Mouse (Mus musculus): ENCODE measurements around the gene Spata21. TPM values are rescaled to one million over a fixed set of nuclear protein-coding genes. Genes with fewer than 3 reads are reported as not detected.

Spata21 gene
- 0.66 TPM for polyA plus RNA-seq (2017; shearing (Covaris generic))

DNA sequence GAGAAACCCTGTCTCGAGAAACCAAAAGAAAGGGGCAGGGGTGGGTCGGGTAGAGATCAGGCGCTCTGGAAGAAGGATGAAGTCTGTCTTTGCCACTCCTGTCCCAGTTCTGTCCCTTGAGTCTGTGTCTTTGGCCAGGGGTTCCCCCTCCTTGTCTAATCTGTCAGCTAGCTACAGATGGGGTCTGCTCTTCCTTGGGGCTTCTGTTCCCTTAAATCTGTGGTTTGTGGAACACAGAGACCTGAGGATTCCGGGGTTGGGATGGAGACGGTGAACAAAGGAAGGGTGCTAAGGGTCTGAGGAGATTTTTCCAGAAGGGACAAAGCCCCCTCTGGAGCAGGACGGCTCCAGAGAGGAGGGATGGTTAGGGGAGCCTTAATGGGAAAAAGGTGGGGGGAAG lies at the start of gene Spata21:
Spata21 (plus strand) TSS at position 301 of the 400 bp plus-strand sequence.

DNA sequence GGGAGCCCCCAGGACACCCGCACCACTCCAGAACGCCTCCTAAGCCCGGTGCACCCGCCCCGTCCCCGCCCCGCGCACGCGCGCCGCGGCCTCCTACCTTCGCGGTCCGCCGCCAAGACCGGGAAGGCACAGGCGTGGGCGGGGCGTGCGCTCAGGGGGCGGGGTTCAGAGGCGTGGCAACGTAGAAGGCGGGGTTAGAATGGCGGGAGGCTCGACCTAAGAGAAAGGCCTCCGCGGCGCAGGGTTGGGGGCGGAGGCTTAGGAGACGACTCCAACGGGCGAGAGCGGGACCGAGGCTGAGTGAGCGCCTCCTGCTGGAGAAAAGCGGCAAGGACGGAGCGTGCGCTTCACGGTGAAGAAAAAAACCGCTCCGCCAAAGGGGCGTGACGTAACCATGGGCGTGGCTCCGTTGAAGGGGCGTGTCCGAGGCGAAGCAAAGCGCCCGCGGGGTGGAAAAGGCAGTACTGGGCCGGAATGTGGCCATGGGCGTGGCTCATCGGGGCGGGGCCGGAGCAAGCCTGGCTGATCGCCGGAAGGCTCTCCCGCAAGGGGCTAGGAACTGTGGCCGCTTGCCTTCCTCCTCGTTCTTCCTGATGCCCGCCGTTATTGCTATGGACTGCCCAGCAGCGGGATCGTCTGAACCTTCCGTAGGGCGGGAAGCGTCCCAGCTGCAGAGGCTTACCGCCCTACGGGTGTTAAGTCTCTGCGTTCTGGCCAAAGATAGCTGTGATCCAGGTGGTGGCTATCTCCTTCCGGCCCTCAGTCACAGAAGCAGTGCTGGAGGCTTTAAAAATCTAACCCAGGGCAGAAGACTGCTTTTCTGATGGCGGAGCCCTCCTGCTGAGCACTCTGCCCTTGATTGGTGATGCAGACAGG lies 27.5 kb upstream of the Spata21 start, which contains the start of gene Crocc:
Crocc (minus strand) TSS at position 125 of the 876 bp plus-strand sequence.

DNA sequence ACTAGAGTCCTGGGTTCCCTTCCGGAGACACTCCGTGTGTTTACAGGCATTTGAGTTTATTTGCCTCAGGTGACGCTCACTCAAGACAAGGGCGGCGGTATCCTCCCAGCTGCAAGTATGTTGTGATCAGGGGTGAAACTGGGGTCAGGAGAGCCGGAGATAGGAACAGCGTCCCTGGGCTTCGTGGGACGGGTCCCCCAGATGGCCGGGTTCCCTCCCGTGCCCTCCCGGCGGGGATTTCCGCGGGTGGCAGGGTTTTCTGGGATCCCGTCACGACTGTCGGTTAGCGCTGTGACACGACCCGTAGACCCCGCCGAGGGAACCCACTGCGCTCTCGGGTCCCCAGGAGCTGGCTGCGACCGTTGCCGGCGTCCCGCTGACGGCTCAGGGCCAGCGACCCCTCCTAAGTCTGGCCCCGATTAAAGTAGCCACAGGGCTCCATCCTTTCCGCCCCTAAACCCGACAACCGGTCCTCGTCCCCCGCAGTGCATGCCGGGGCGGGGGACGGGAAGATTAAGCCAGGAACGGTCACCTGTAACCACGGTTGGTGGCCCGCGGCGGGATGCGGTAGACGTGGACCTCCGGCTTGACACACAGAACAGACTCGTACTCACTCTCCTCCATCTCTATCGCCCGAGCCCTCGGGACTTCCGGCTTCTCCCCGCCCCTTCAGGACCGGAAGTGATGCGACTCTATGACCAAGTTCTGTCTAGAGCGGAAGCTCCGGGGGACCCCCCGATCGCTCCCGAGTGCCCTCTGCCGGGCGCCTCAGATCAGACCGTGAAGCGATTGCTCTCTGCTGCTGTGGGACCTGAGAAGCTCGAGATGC lies 10.2 kb upstream of the Spata21 start, which contains the start of gene Necap2:
Necap2 (minus strand) TSS at position 677 of the 829 bp plus-strand sequence.

DNA sequence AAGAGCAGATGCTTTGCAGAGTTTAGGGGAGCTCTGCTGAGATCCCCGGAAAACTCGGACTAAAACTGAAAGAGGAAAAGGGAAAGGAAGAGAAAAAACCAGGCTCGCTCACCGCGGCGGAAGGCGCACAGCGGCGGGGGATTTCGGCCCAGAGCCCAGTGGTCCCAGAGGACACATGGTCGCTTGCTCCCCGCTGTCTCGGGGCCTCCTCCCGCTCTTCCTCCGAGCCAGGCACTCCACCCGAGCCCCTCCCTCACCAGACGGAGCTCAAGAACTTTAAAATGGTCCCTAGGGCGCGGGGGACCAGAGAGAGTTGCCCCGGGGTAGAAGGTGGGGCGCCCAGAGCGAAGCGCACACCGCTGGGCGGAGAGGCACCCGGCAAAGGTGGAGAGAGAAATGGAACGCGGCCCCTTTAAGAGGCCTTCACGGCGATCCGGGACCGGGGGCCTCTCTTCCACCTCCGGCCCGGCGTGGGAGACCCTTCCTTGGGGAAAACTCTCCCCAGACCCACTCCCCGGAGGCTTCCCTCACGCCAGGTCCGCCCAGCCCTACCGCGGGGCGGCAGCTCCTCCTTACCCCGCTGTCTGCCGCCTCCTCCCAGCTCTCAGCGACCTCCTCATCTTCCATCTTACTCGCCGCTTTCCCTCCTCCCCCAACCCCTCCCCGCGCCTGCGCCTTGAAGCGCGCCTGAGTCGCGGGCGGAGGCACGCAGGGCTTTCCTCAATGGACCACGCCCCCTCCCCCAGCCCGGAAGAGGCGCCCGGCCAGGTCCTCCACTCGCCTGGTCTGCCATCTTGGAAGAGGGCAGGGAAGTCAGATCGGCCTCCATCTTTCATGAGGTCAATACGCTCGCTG lies 51.2 kb downstream of the Spata21 start, which contains the start of gene Szrd1:
Szrd1 (minus strand) TSS at position 660 of the 855 bp plus-strand sequence.

DNA sequence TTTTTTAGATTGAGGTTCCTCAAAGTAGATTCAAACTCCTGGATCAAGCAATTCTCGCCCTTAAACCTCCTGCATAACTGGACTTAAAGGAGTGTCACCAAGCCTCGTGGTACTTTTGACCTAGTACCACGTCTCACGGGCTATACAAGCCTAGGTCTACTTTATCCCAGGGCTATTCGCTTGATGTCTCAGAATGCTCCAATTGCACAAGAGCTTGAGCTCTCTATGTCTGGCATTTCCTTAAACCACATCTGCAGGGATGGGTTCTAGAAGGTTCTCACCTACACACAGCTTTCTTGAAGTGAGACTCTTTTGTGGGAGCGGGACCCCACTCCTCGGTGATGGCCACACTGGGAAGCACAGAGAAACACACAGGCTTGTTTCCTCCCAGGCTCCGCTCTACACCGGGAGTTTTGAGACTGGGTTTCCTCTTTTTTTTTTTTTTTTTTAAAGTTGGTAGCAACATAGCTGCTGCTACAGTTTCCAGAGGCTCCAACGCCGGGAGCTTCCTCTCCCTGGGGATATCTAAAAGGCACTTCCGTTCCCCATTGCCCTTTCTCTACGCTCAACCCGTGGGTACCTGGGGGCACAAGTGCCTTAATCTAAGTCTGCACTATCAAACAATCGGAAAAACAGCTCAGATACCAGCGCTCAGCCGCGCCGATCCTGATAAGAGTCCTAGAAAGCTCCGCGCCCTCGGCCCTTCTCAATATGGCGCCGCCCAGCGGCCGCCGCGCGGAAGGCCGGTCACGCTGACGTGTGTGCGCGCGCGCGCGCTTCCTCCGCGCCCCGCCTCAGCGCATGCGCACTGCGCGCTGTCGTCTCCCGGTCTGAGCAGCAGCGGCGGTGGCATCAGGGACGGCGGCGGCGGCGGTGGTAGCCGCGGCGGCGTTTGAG lies 59.2 kb downstream of the Spata21 start, which contains the start of gene Fbxo42:
Fbxo42 (plus strand) TSS at position 802 of the 897 bp plus-strand sequence.

Other genes with a start within 250 kb of the Spata21 start
- gene Padi1, start 242.6 kb upstream of the Spata21 start, polyA plus RNA-seq (2017; shearing (Covaris generic)) = 0.42 TPM
- gene Padi2, start 182.0 kb upstream of the Spata21 start, polyA plus RNA-seq (2017; shearing (Covaris generic)) = 20.6 TPM
- 331 TPM for gene Sdhb, start 127.1 kb upstream of the Spata21 start, polyA plus RNA-seq (2017; shearing (Covaris generic))
- 6.6 TPM for gene Atp13a2, start 101.5 kb upstream of the Spata21 start, polyA plus RNA-seq (2017; shearing (Covaris generic))
- not detected for gene Mfap2, start 77.9 kb upstream of the Spata21 start, polyA plus RNA-seq (2017; shearing (Covaris generic))
- 0.50 TPM for gene Crocc, start 27.8 kb upstream of the Spata21 start, polyA plus RNA-seq (2017; shearing (Covaris generic))
- 168 TPM for gene Necap2, start 10.0 kb upstream of the Spata21 start, polyA plus RNA-seq (2017; shearing (Covaris generic))
- 79.6 TPM for gene Szrd1, start 51.4 kb downstream of the Spata21 start, polyA plus RNA-seq (2017; shearing (Covaris generic))
- 9.3 TPM for gene Fbxo42, start 59.6 kb downstream of the Spata21 start, polyA plus RNA-seq (2017; shearing (Covaris generic))
- 5.8 TPM for gene Rsg1, start 125.6 kb downstream of the Spata21 start, polyA plus RNA-seq (2017; shearing (Covaris generic))
- gene Arhgef19, start 151.2 kb downstream of the Spata21 start, polyA plus RNA-seq (2017; shearing (Covaris generic)) = not detected
- not detected for gene Epha2, start 212.9 kb downstream of the Spata21 start, polyA plus RNA-seq (2017; shearing (Covaris generic))